ENCODE assay signal across 18 mouse cellular contexts in genomic region chr1:39931055-39931454, GRCm38 (mm10). TPM values are rescaled to one million over a fixed set of nuclear protein-coding genes. Genes with fewer than 3 reads are reported as not detected.
DNase-seq lines count a peak whose midpoint lies in the region; ATAC-seq and TF ChIP-seq lines count a peak whose summit lies in the region.
"Had no signal": no experiment of that assay in that cellular context is flagged by ENCODE, and none has a peak within 500 bp of the region (broad histone marks: within the 10 kb centered on the region; RNA-seq: fewer than 3 reads in every experiment).

No protein-coding gene starts in this region.

- peaks cover 72% of the 10 kb centered on the region for H3K4me1 ChIP-seq in heart, embryonic 11.5 days (ENCODE audit: control insufficient read depth, insufficient read depth, low read length)
- peaks cover 81% of the 10 kb centered on the region for H3K4me1 ChIP-seq in hindbrain, embryonic 14.5 days (replicated peaks; ENCODE audit: control insufficient read depth, insufficient read depth, low read length)

- no peak overlapping the region for H3K4me3 ChIP-seq in heart, embryonic 11.5 days (ENCODE audit: low read depth, low read length)
- H3K4me3 ChIP-seq in layer of hippocampus, adult 2 months = no peak overlapping the region
- H3K4me3 ChIP-seq in hindbrain, embryonic 14.5 days (replicated peaks; ENCODE audit: low read length) = no peak overlapping the region

- WGBS in heart, embryonic 11.5 days (ENCODE audit: insufficient replicate concordance) = 47% methylated on average over 7 of the region's 7 CpGs
- 59% methylated on average over 7 of the region's 7 CpGs for WGBS in hindbrain, embryonic 14.5 days

- H3K27ac ChIP-seq in heart, embryonic 11.5 days (ENCODE audit: low read depth, low read length) = peak overlapping the region; percentile 22; the same call in 1 of the 2 replicates
- H3K27ac ChIP-seq in layer of hippocampus, adult 2 months = peak overlapping the region; percentile 51
- no peak overlapping the region; the same call in 1 of the 2 replicates for H3K27ac ChIP-seq in hindbrain, embryonic 14.5 days

- H3K36me3 ChIP-seq in heart, embryonic 11.5 days (ENCODE audit: control insufficient read depth, insufficient read depth, low read length) = no peaks in the 10 kb centered on the region
- H3K36me3 ChIP-seq in hindbrain, embryonic 14.5 days (replicated peaks; ENCODE audit: control insufficient read depth, insufficient read depth) = 0 out of 2 replicates have a peak, but pooled peaks cover 9% of the 10 kb centered on the region

- no peaks in the 10 kb centered on the region for H3K9me3 ChIP-seq in heart, embryonic 11.5 days (replicated peaks; ENCODE audit: control insufficient read depth, low read length)
- no peaks in the 10 kb centered on the region for H3K9me3 ChIP-seq in hindbrain, embryonic 14.5 days (ENCODE audit: control insufficient read depth, low read length)

- TF ChIP-seq CTCF in layer of hippocampus, adult 2 months (conservative IDR thresholded peaks at IDR 0.05) = no peak

- DNase-seq in cerebellum, postnatal 10 days = peak; percentile 42 to 51
- no peak for DNase-seq in cerebellum, postnatal 14 days
- DNase-seq in heart, adult 8-10 months (ENCODE audit: low spot score) = no peak
- no peak for DNase-seq in layer of hippocampus, adult 2 months (ENCODE audit: low spot score in 2 of 2)
- no peak for DNase-seq in layer of hippocampus, adult 18-20 months (ENCODE audit: low spot score in 2 of 2)
- no peak for DNase-seq in hindbrain, embryonic 14.5 days (ENCODE audit: low spot score)
- DNase-seq in right cerebral cortex, postnatal 14 days = no peak
- DNase-seq: adrenal gland, adult 8-10 months; cerebellum, adult 8-10 months; kidney, adult 18-20 months; kidney, postnatal 10 days; lung, adult 18-20 months; lung, postnatal 14 days; thymus, adult 18-20 months; thymus, postnatal 4 days had no signal

- H3K4me2 ChIP-seq in heart, embryonic 11.5 days = no peak overlapping the region; the same call in 1 of the 2 replicates
- no peak overlapping the region for H3K4me2 ChIP-seq in hindbrain, embryonic 14.5 days (replicated peaks)
- H3K4me2 ChIP-seq: liver, embryonic 11.5 days had no signal

- no peaks in the 10 kb centered on the region for H3K27me3 ChIP-seq in heart, embryonic 11.5 days (ENCODE audit: control insufficient read depth, insufficient read depth, low read length)
- no peaks in the 10 kb centered on the region for H3K27me3 ChIP-seq in hindbrain, embryonic 14.5 days (ENCODE audit: control insufficient read depth, insufficient read depth, low read length)
- H3K27me3 ChIP-seq: Patski had no signal

- H3K9ac ChIP-seq in heart, embryonic 11.5 days (ENCODE audit: low read depth, low read length) = no peak overlapping the region
- H3K9ac ChIP-seq in hindbrain, embryonic 14.5 days = peak overlapping the region; percentile 13; the same call in 1 of the 2 replicates

- no peak for ATAC-seq in heart, embryonic 11.5 days (replicated peaks; ENCODE audit: insufficient number of reproducible peaks, low FRiP score, low TSS enrichment)
- no peak for ATAC-seq in hindbrain, embryonic 14.5 days (ENCODE audit: low FRiP score)
- ATAC-seq: Patski had no signal

RNA-seq across cellular contexts. Expression of gene Map4k4, which starts 30.3 kb away (rescaled TPM):
- polyA plus RNA-seq in heart, embryonic 11.5 days (2014; fragmentation: Nextera tagmentation; extraction: Ambion mirVana) = 19.4 and 23.7 TPM in 2 replicates
- total RNA-seq in heart, adult 8-10 months (2022) = 100 to 1,000 TPM in 3 of 4 experiments, 10 to 100 TPM in 1; 98.5 to 135 (median 109) TPM
- total RNA-seq in layer of hippocampus, adult 2 months (2021) = 100 to 1,000 TPM; 134 to 145 TPM
- total RNA-seq in layer of hippocampus, adult 18-20 months (2021) = 100 to 1,000 TPM; 112 to 117 TPM
- 46.5 and 51.2 TPM in 2 replicates for polyA plus RNA-seq in hindbrain, embryonic 14.5 days (2014; fragmentation: Nextera tagmentation; extraction: Ambion mirVana)

Comparison
In these comparisons a context has a peak if more than half of its experiments do, and no peak if none do; other contexts are left out.
1. DNase-seq: peak in cerebellum, postnatal 10 days (2 of 2); none in cerebellum, postnatal 14 days (0 of 2), heart, adult 8-10 months (single experiment), layer of hippocampus, adult 2 months (0 of 2), layer of hippocampus, adult 18-20 months (0 of 2), hindbrain, embryonic 14.5 days (single experiment) and right cerebral cortex, postnatal 14 days (single experiment).